Mouse (Mus musculus) brain, embryonic 14.5 days (tissue): ENCODE data around the gene Cyp2g1.
"Not testable (repeated sequence)": the region's sequence is repeated elsewhere in the genome, so short reads cannot be mapped to it uniquely, and the experiment has no call there.

Experiments
- CTCF ChIP-seq: fragments of 200-500 bp; IDR thresholded peaks from 2 replicates; pipeline ENCODE4 v1.5.1; 2012; ENCODE audit warnings: inconsistent platforms, mild to moderate bottlenecking, moderate library complexity, borderline replicate concordance; ENCODE audit not compliant: insufficient read depth, insufficient read length; ENCODE audit errors: extremely low read depth
- POLR2A ChIP-seq: fragments of 200-500 bp; IDR thresholded peaks from 2 replicates; pipeline ENCODE4 v1.6.1; 2012; ENCODE audit warnings: mild to moderate bottlenecking, inconsistent platforms, borderline replicate concordance; ENCODE audit not compliant: poor library complexity, insufficient read depth, insufficient read length, severe bottlenecking; ENCODE audit errors: extremely low read depth

DNA sequence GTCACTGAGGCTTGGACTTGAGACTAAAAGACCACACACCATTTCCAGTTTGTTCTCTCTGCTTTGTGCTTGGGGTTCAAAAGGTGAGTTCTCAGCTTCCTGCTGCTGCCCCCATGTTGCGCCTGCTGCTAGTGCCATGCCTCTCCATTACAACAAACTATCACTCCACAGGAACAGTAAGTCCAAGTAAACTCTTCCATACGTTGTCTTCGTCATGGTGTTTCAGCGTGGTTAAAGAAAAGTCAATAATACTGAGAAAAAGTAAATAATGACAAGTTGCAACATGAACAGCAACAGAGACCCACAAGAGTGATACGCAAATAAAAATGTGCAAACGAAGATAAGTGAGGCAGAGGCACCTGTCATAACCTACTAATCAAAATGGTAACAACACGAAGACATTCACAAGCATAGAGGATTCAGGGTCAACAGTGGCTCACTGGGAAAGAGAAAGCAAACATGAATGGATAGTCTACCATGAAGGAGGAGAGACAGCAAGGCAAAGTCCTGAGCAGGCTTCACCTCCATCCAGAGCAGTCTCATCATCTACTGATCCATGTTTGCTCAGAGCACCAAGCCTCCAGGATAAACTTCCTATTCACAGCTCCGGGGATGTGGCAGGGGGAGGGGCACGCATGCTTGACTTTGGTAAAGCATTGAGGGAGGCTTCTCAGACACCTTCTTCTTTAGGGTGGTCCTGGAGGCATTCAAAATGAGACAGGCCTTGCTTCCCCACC lies 23.0 kb downstream of the Cyp2g1 start:
- TF ChIP-seq POLR2A, CTCF: not testable (repeated sequence)
